Mouse (Mus musculus): ENCODE measurements at regions not wholly inside any gene's neighbourhood (a gene's known extent, or its start where the extent isn't known, plus 50 kb on each side); places are given as distances from the start of the nearest gene placed in this dataset.

GRCm38 (mm10) chr1:81754067-81754466, 478.8 kb upstream of the Gm9747 start:
- Histone ChIP-seq H3K4me3 (replicated peaks) (no peak overlapping the region), H3K4me1 (no peaks in the 10 kb centered on the region), H3K9ac (no peak overlapping the region), H3K9me3 (replicated peaks) (no peaks in the 10 kb centered on the region), H3K4me2 (replicated peaks) (no peak overlapping the region), H3K36me3 (no peaks in the 10 kb centered on the region), H3K27me3 (no peaks in the 10 kb centered on the region), H3K27ac (replicated peaks) (no peak overlapping the region)
- 79% methylated on average over 2 of the region's 2 CpGs for WGBS
- ATAC-seq (ENCODE audit: insufficient number of reproducible peaks, low FRiP score, low TSS enrichment, low read depth), result no peak

- Histone ChIP-seq H3K4me1 (no peaks in the 10 kb centered on the region), H3K4me3 (replicated peaks) (no peak overlapping the region), H3K36me3 (no peaks in the 10 kb centered on the region), H3K27ac (replicated peaks) (no peak overlapping the region), H3K9me3 (replicated peaks) (no peaks in the 10 kb centered on the region), H3K27me3 (no peaks in the 10 kb centered on the region), H3K9ac (no peak overlapping the region), H3K4me2 (replicated peaks) (no peak overlapping the region)
- 75% methylated on average over 3 of the region's 3 CpGs for WGBS
- no peak for ATAC-seq (ENCODE audit: insufficient number of reproducible peaks, low FRiP score, low TSS enrichment, low read depth)
These were observed 477.6 kb upstream of the Gm9747 start for GRCm38 (mm10) chr1:81755281-81755680.

GRCm38 (mm10) chr1:81755694-81756093, 477.2 kb upstream of the Gm9747 start:
- H3K9ac ChIP-seq, result no peak overlapping the region
- no peak overlapping the region for H3K4me2 ChIP-seq (replicated peaks)
- no peaks in the 10 kb centered on the region for H3K36me3 ChIP-seq
- no peak overlapping the region for H3K27ac ChIP-seq (replicated peaks)
- 60% methylated on average over 2 of the region's 2 CpGs for WGBS
- no peaks in the 10 kb centered on the region for H3K4me1 ChIP-seq
- no peak; the same call in 1 of the 2 replicates for ATAC-seq (ENCODE audit: insufficient number of reproducible peaks, low FRiP score, low TSS enrichment, low read depth)
- H3K9me3 ChIP-seq (replicated peaks), result no peaks in the 10 kb centered on the region
- H3K4me3 ChIP-seq (replicated peaks), result no peak overlapping the region
- no peaks in the 10 kb centered on the region for H3K27me3 ChIP-seq

- WGBS, result 68% methylated on average over 2 of the region's 2 CpGs
- no peaks in the 10 kb centered on the region for H3K36me3 ChIP-seq
- ATAC-seq (ENCODE audit: insufficient number of reproducible peaks, low FRiP score, low TSS enrichment, low read depth), result no peak
- no peak overlapping the region for H3K27ac ChIP-seq (replicated peaks)
- H3K9ac ChIP-seq, result no peak overlapping the region
- H3K4me3 ChIP-seq (replicated peaks), result no peak overlapping the region
- no peaks in the 10 kb centered on the region for H3K4me1 ChIP-seq
- no peaks in the 10 kb centered on the region for H3K9me3 ChIP-seq (replicated peaks)
- H3K4me2 ChIP-seq (replicated peaks), result no peak overlapping the region
- H3K27me3 ChIP-seq, result no peaks in the 10 kb centered on the region
These were observed 473.0 kb upstream of the Gm9747 start for GRCm38 (mm10) chr1:81759919-81760318.

GRCm38 (mm10) chr1:81771704-81772103, 461.2 kb upstream of the Gm9747 start:
- no peak overlapping the region for H3K9ac ChIP-seq
- no peak overlapping the region for H3K4me3 ChIP-seq (replicated peaks)
- no peak overlapping the region for H3K4me2 ChIP-seq (replicated peaks)
- no peak overlapping the region for H3K27ac ChIP-seq (replicated peaks)
- no peaks in the 10 kb centered on the region for H3K36me3 ChIP-seq
- H3K4me1 ChIP-seq, result no peaks in the 10 kb centered on the region
- H3K27me3 ChIP-seq, result no peaks in the 10 kb centered on the region
- WGBS, result 80% methylated on average over 3 of the region's 3 CpGs
- ATAC-seq (ENCODE audit: insufficient number of reproducible peaks, low FRiP score, low TSS enrichment, low read depth), result no peak
- H3K9me3 ChIP-seq (replicated peaks), result no peaks in the 10 kb centered on the region

GRCm38 (mm10) chr1:81780583-81780982, 452.3 kb upstream of the Gm9747 start:
- Histone ChIP-seq H3K4me2 (replicated peaks) (no peak overlapping the region), H3K36me3 (no peaks in the 10 kb centered on the region), H3K9ac (no peak overlapping the region), H3K27me3 (no peaks in the 10 kb centered on the region), H3K27ac (replicated peaks) (no peak overlapping the region), H3K4me1 (no peaks in the 10 kb centered on the region), H3K4me3 (replicated peaks) (no peak overlapping the region), H3K9me3 (replicated peaks) (no peaks in the 10 kb centered on the region)
- no peak for ATAC-seq (ENCODE audit: insufficient number of reproducible peaks, low FRiP score, low TSS enrichment, low read depth)

- H3K27ac ChIP-seq (replicated peaks), result no peak overlapping the region
- H3K36me3 ChIP-seq, result no peaks in the 10 kb centered on the region
- no peaks in the 10 kb centered on the region for H3K27me3 ChIP-seq
- no peak overlapping the region for H3K9ac ChIP-seq
- no peak for ATAC-seq (ENCODE audit: insufficient number of reproducible peaks, low FRiP score, low TSS enrichment, low read depth)
- no peaks in the 10 kb centered on the region for H3K9me3 ChIP-seq (replicated peaks)
- no peak overlapping the region for H3K4me3 ChIP-seq (replicated peaks)
- 39% methylated on average over 1 of the region's 1 CpGs for WGBS
- H3K4me2 ChIP-seq (replicated peaks), result no peak overlapping the region
- no peaks in the 10 kb centered on the region for H3K4me1 ChIP-seq
These were observed 448.6 kb upstream of the Gm9747 start for GRCm38 (mm10) chr1:81784305-81784704.

GRCm38 (mm10) chr1:81794771-81795170, 438.1 kb upstream of the Gm9747 start:
- Histone ChIP-seq H3K36me3 (no peaks in the 10 kb centered on the region), H3K4me2 (replicated peaks) (no peak overlapping the region), H3K9ac (no peak overlapping the region), H3K4me1 (no peaks in the 10 kb centered on the region), H3K27me3 (no peaks in the 10 kb centered on the region), H3K9me3 (replicated peaks) (no peaks in the 10 kb centered on the region), H3K4me3 (replicated peaks) (no peak overlapping the region), H3K27ac (replicated peaks) (no peak overlapping the region)
- WGBS, result 68% methylated on average over 2 of the region's 2 CpGs
- ATAC-seq (ENCODE audit: insufficient number of reproducible peaks, low FRiP score, low TSS enrichment, low read depth), result no peak

- Histone ChIP-seq H3K4me1 (no peaks in the 10 kb centered on the region), H3K4me2 (replicated peaks) (no peak overlapping the region), H3K27ac (replicated peaks) (no peak overlapping the region), H3K9ac (no peak overlapping the region), H3K27me3 (no peaks in the 10 kb centered on the region), H3K36me3 (no peaks in the 10 kb centered on the region), H3K9me3 (replicated peaks) (no peaks in the 10 kb centered on the region), H3K4me3 (replicated peaks) (no peak overlapping the region)
- WGBS, result 67% methylated on average over 1 of the region's 1 CpGs
- ATAC-seq (ENCODE audit: insufficient number of reproducible peaks, low FRiP score, low TSS enrichment, low read depth), result no peak
These were observed 437.5 kb upstream of the Gm9747 start for GRCm38 (mm10) chr1:81795399-81795798.

GRCm38 (mm10) chr1:81811591-81811990, 421.3 kb upstream of the Gm9747 start:
- Histone ChIP-seq H3K27ac (replicated peaks) (no peak overlapping the region), H3K9me3 (replicated peaks) (no peaks in the 10 kb centered on the region), H3K4me3 (replicated peaks) (no peak overlapping the region), H3K36me3 (no peaks in the 10 kb centered on the region), H3K27me3 (no peaks in the 10 kb centered on the region), H3K4me1 (no peaks in the 10 kb centered on the region), H3K4me2 (replicated peaks) (no peak overlapping the region), H3K9ac (no peak overlapping the region)
- ATAC-seq (ENCODE audit: insufficient number of reproducible peaks, low FRiP score, low TSS enrichment, low read depth), result no peak

GRCm38 (mm10) chr1:81818884-81819283, 414.0 kb upstream of the Gm9747 start:
- no peaks in the 10 kb centered on the region for H3K4me1 ChIP-seq
- H3K27ac ChIP-seq (replicated peaks), result no peak overlapping the region
- ATAC-seq (ENCODE audit: insufficient number of reproducible peaks, low FRiP score, low TSS enrichment, low read depth), result no peak
- no peak overlapping the region for H3K4me3 ChIP-seq (replicated peaks)
- no peaks in the 10 kb centered on the region for H3K36me3 ChIP-seq
- no peaks in the 10 kb centered on the region for H3K9me3 ChIP-seq (replicated peaks)
- no peaks in the 10 kb centered on the region for H3K27me3 ChIP-seq
- no peak overlapping the region for H3K4me2 ChIP-seq (replicated peaks)
- H3K9ac ChIP-seq, result no peak overlapping the region

- Histone ChIP-seq H3K9me3 (replicated peaks) (no peaks in the 10 kb centered on the region), H3K27me3 (no peaks in the 10 kb centered on the region)
- WGBS, result 87% methylated on average over 3 of the region's 3 CpGs
These were observed 390.9 kb upstream of the Gm9747 start for GRCm38 (mm10) chr1:81841966-81842365.

More at GRCm38 (mm10) chr1:81841966-81842365, 390.9 kb upstream of the Gm9747 start:
- Histone ChIP-seq H3K4me2 (replicated peaks) (no peak overlapping the region), H3K9ac (no peak overlapping the region), H3K4me3 (replicated peaks) (no peak overlapping the region), H3K27ac (replicated peaks) (no peak overlapping the region), H3K4me1 (no peaks in the 10 kb centered on the region), H3K36me3 (no peaks in the 10 kb centered on the region)
- ATAC-seq (ENCODE audit: insufficient number of reproducible peaks, low FRiP score, low TSS enrichment, low read depth), result no peak

Data from embryonic facial prominence, embryonic 15.5 days (tissue).